Mouse (Mus musculus): ENCODE measurements around the gene Tpo.

The Tpo gene

DNA sequence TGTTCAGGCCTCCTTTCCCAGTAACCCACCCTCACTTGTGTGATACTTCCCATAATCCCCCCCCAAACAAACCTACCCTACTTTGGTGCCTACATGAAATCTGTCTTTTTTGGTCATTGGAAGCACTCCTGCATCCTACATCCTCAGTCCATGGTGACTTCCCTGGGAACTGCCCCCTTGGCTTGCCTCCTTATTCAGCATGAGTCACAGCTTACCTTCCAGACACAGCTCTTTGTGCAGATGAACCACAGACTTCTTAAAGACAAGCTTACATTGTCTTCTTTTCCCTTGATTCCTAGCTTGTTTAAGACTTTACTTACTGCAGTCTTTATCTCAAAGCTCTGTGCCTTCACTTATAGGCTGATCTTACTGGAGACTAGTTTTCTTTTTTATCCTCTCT lies 112.0 kb downstream of the Tpo start:
- DNase-seq (ENCODE audit: extremely low spot score) = no peak

DNA sequence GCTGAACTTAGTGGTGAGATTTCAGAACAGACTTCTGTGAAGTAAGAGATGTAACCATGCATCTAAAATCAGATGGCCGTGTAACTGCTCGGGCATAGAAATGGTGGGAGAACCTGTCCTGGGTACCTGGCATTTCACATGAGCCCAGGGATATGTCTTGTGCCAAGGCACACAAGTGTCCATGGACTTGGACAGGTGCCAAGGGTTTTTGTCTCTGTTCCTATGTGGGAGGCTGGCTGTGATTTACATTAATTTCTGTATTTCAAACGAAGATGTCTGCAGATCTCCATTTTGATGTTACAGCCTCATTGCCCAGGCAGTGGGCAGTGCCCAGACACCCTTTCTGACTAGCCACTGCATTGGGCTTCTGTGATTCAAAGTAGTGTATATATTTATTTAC lies 115.3 kb downstream of the Tpo start:
- DNase-seq (ENCODE audit: extremely low spot score) = no peak

DNA sequence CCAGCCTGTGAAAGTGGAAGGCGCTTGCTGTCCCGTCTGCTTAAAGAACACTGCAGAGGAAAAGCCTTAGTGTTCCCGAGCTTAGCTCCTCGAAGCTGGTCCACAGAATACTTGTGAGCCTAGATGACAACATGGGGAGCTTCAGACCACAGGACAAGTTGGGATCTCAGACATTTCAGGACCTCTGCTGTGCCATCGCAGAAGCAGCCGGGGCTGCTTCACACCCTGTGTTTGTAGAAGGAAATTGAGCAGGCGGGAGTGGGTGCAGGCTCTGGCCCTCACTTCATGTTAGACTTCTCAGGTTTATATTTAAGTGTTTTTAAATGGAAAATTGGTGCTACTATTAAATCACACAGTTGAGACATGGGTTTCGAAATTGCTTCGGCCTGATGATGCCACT lies 116.9 kb downstream of the Tpo start:
- DNase-seq (ENCODE audit: extremely low spot score) = no peak

DNA sequence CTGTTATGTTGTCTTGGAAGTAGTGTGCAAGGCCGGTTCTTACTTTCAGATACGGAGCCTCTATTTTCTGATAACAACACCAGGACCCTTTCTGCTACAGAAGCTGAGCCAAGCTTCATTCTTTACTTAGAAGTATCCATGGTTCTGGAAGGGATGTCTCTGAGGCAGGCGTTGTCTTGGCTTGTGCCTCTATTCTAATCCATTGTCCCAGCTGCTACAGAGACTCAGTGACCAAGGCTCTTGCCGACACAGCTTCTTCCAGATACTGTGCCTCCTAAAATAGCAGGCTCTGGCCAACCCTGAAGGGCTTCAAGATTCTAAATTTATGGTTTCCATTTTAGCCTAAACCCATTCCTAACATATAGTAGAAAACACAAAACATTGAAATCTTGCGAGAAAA lies 123.7 kb downstream of the Tpo start:
- no peak for DNase-seq (ENCODE audit: extremely low spot score)

DNA sequence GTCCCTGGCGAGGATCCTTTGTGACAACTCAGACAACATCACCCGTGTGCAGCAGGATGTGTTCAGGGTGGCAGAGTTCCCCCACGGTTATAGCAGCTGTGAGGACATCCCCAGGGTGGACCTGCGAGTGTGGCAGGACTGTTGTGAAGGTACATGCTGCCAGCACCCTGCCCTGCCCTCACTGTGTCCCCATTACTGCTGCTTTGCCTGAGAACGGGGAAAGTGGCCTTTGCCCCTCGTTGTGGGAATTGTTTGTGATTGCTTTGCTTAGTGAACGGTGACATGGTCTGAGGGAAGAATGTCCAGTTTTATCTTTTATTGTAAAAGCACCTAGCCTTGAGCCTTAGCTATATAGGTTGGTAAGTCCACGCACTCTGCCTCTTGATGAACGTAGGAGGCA lies 125.8 kb downstream of the Tpo start:
- DNase-seq (ENCODE audit: extremely low spot score) = no peak

Data from embryo, embryonic 9.5 days (tissue).